In the genomic region with DNA sequence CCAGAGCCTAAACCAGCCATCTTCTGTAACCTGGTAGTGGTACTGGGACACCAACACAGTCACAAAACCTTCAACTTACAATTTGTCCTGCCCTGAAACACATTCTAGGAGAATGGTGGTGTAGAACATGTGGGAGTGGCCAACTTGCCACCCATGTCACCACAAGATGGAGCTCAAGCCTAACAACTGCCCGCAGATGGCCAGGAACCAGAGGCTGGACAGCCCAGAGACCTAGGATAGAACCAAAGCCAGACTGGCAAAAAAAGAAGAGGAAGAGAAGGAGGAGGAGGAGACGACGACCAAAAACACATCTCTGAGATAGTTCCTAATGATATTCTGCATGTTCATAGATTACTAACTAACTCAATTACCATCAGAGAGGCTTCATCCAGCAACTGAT, we compare ENCODE assay signal across 8 mouse cellular contexts. TPM values are rescaled to one million over a fixed set of nuclear protein-coding genes. Genes with fewer than 3 reads are reported as not detected.
A peak's percentile ranks its signal among the peaks of the same experiment; 100 is the strongest.
DNase-seq lines count a peak whose midpoint lies in the region; ATAC-seq and TF ChIP-seq lines count a peak whose summit lies in the region.

No protein-coding gene starts in this region.

- intact Hi-C loops in heart, postnatal 36 days (cut with DNase I): loop anchor here (1.0 kb wide), 3 partner anchors 239 to 651 kb away; no protein-coding TSS in a partner anchor
- intact Hi-C loops in left cerebral cortex, postnatal 14 days (cut with DNase I): loop anchor here (1.0 to 2.0 kb wide), 2 partner anchors 512 to 651 kb away; no protein-coding TSS in a partner anchor

- 10% methylated on average over 3 of the region's 3 CpGs for WGBS in forebrain, embryonic 10.5 days
- WGBS in forebrain, embryonic 16.5 days: 9% methylated on average over 3 of the region's 3 CpGs
- 11% methylated on average over 3 of the region's 3 CpGs for WGBS in embryonic facial prominence, embryonic 10.5 days
- 2% methylated on average over 3 of the region's 3 CpGs for WGBS in stomach, postnatal 0 days

- peaks cover 24% of the 10 kb centered on the region for H3K4me1 ChIP-seq in forebrain, embryonic 10.5 days
- peaks cover 15% of the 10 kb centered on the region for H3K4me1 ChIP-seq in forebrain, embryonic 16.5 days (replicated peaks; ENCODE audit: control insufficient read depth, insufficient read depth, low read length)
- H3K4me1 ChIP-seq in embryonic facial prominence, embryonic 10.5 days: peaks cover 12% of the 10 kb centered on the region
- H3K4me1 ChIP-seq in stomach, postnatal 0 days (replicated peaks; ENCODE audit: control insufficient read depth, insufficient read depth): no peaks in the 10 kb centered on the region

- ATAC-seq in forebrain, embryonic 16.5 days: no peak
- ATAC-seq in stomach, postnatal 0 days (ENCODE audit: low FRiP score, low TSS enrichment): peak; percentile 50; the same call in 1 of the 2 replicates

- TF ChIP-seq EP300 in stomach, postnatal 0 days (optimal IDR thresholded peaks at IDR 0.05): no peak

- DNase-seq in forebrain, embryonic 10.5 days (ENCODE audit: extremely low spot score, low spot score): peak; percentile 71
- peak; percentile 84 for DNase-seq in adrenal gland, postnatal 14 days
- peak; percentile 72 for DNase-seq in embryonic facial prominence, embryonic 10.5 days (ENCODE audit: low spot score)
- peak; percentile 77 to 78 for DNase-seq in heart, postnatal 36 days
- DNase-seq in left cerebral cortex, postnatal 14 days (ENCODE audit: low spot score in 2 of 2): peak; percentile 77 to 78
- peak; percentile 70 to 74 for DNase-seq in natural killer cell, adult 2 months (ENCODE audit: low spot score in 2 of 2)
- peak; percentile 75 for DNase-seq in stomach, postnatal 0 days (ENCODE audit: low spot score)

- no peaks in the 10 kb centered on the region for H3K9me3 ChIP-seq in forebrain, embryonic 10.5 days
- no peaks in the 10 kb centered on the region for H3K9me3 ChIP-seq in forebrain, embryonic 16.5 days (ENCODE audit: control insufficient read depth, low read length)
- H3K9me3 ChIP-seq in embryonic facial prominence, embryonic 10.5 days: no peaks in the 10 kb centered on the region
- H3K9me3 ChIP-seq in stomach, postnatal 0 days (ENCODE audit: control insufficient read depth, low read length): no peaks in the 10 kb centered on the region

- H3K9ac ChIP-seq in forebrain, embryonic 16.5 days (replicated peaks; ENCODE audit: low read depth, low read length): no peak overlapping the region
- H3K9ac ChIP-seq in stomach, postnatal 0 days (ENCODE audit: low read length): no peak overlapping the region

- H3K36me3 ChIP-seq in forebrain, embryonic 10.5 days (replicated peaks): no peaks in the 10 kb centered on the region
- no peaks in the 10 kb centered on the region for H3K36me3 ChIP-seq in forebrain, embryonic 16.5 days (ENCODE audit: control insufficient read depth, insufficient read depth)
- no peaks in the 10 kb centered on the region for H3K36me3 ChIP-seq in embryonic facial prominence, embryonic 10.5 days (replicated peaks)
- H3K36me3 ChIP-seq in stomach, postnatal 0 days (ENCODE audit: control insufficient read depth, insufficient read depth, low read length): no peaks in the 10 kb centered on the region

- no peak overlapping the region for H3K4me3 ChIP-seq in forebrain, embryonic 10.5 days
- no peak overlapping the region for H3K4me3 ChIP-seq in forebrain, embryonic 16.5 days (replicated peaks; ENCODE audit: low read length)
- no peak overlapping the region for H3K4me3 ChIP-seq in embryonic facial prominence, embryonic 10.5 days
- H3K4me3 ChIP-seq in stomach, postnatal 0 days (ENCODE audit: low read depth, low read length): no peak overlapping the region

- no peak overlapping the region for H3K4me2 ChIP-seq in forebrain, embryonic 16.5 days (ENCODE audit: low read length)
- no peak overlapping the region for H3K4me2 ChIP-seq in stomach, postnatal 0 days (replicated peaks; ENCODE audit: low read depth)

- no peaks in the 10 kb centered on the region for H3K27me3 ChIP-seq in forebrain, embryonic 10.5 days (ENCODE audit: poor library complexity, severe bottlenecking)
- H3K27me3 ChIP-seq in forebrain, embryonic 16.5 days (replicated peaks; ENCODE audit: control insufficient read depth, insufficient read depth, low read length): no peaks in the 10 kb centered on the region
- H3K27me3 ChIP-seq in embryonic facial prominence, embryonic 10.5 days (replicated peaks; ENCODE audit: low read depth, poor library complexity, severe bottlenecking): no peaks in the 10 kb centered on the region
- no peaks in the 10 kb centered on the region for H3K27me3 ChIP-seq in stomach, postnatal 0 days (ENCODE audit: control insufficient read depth, insufficient read depth, low read length)

- H3K27ac ChIP-seq in forebrain, embryonic 10.5 days: no peak overlapping the region
- no peak overlapping the region for H3K27ac ChIP-seq in forebrain, embryonic 16.5 days (ENCODE audit: low read length)
- no peak overlapping the region for H3K27ac ChIP-seq in embryonic facial prominence, embryonic 10.5 days (replicated peaks)
- H3K27ac ChIP-seq in stomach, postnatal 0 days (replicated peaks): no peak overlapping the region

- TF ChIP-seq CTCF in stomach, postnatal 0 days (IDR thresholded peaks at IDR 0.05; ENCODE audit: low read depth): peak; percentile 97

RNA-seq across cellular contexts. Expression of gene Atad1, which starts 24.4 kb away (rescaled TPM):
- 79.9 and 81.1 TPM in 2 replicates for polyA plus RNA-seq in forebrain, embryonic 10.5 days (2016; fragmentation: Nextera tagmentation; extraction: Ambion mirVana)
- polyA plus RNA-seq in forebrain, embryonic 16.5 days (2015; fragmentation: Nextera tagmentation; extraction: Ambion mirVana): 123 and 129 TPM in 2 replicates
- total RNA-seq in adrenal gland, postnatal 14 days (2021): 65.0 and 74.0 TPM in 2 replicates
- polyA plus RNA-seq in embryonic facial prominence, embryonic 10.5 days (2016; fragmentation: Nextera tagmentation; extraction: Ambion mirVana): 66.6 and 71.8 TPM in 2 replicates
- 10 to 100 TPM; 78.8 to 91.7 TPM for total RNA-seq in heart, postnatal 36 days (2021)
- 100 to 1,000 TPM; 121 to 122 TPM for total RNA-seq in left cerebral cortex, postnatal 14 days (2021)
- 42.2 and 42.6 TPM in 2 replicates for polyA plus RNA-seq in stomach, postnatal 0 days (2015; fragmentation: Nextera tagmentation; extraction: Ambion mirVana)

RNA-seq across cellular contexts. Expression of gene Pten, which starts 42.1 kb away (rescaled TPM):
- polyA plus RNA-seq in forebrain, embryonic 10.5 days (2016; fragmentation: Nextera tagmentation; extraction: Ambion mirVana): 7.3 and 8.7 TPM in 2 replicates
- polyA plus RNA-seq in forebrain, embryonic 16.5 days (2015; fragmentation: Nextera tagmentation; extraction: Ambion mirVana): 11.5 and 13.4 TPM in 2 replicates
- 72.1 and 74.9 TPM in 2 replicates for total RNA-seq in adrenal gland, postnatal 14 days (2021)
- 6.7 and 6.9 TPM in 2 replicates for polyA plus RNA-seq in embryonic facial prominence, embryonic 10.5 days (2016; fragmentation: Nextera tagmentation; extraction: Ambion mirVana)
- total RNA-seq in heart, postnatal 36 days (2021): 10 to 100 TPM; 60.3 to 71.1 TPM
- total RNA-seq in left cerebral cortex, postnatal 14 days (2021): 100 to 1,000 TPM; 147 to 158 TPM
- polyA plus RNA-seq in stomach, postnatal 0 days (2015; fragmentation: Nextera tagmentation; extraction: Ambion mirVana): 7.2 and 8.1 TPM in 2 replicates
